Mouse (Mus musculus) brown adipose tissue, adult 24 weeks (tissue): ENCODE measurements around the gene Timp1. TPM values are rescaled to one million over a fixed set of nuclear protein-coding genes. Genes with fewer than 3 reads are reported as not detected.

ENCODE experiments used
- H3K27ac ChIP-seq: fragments of 200-500 bp; replicated peaks from 2 replicates; pipeline ENCODE4 v1.5.1; 2012; ENCODE audit warnings: low read depth, mild to moderate bottlenecking, low read length
- H3K4me1 ChIP-seq: fragments of 200-500 bp; 2 replicates; pipeline ENCODE4 v1.6.1; 2012; ENCODE audit warnings: low read length, mixed read lengths; ENCODE audit not compliant: control insufficient read depth, insufficient read depth, insufficient read length
- H3K4me3 ChIP-seq: fragments of 200-500 bp; 2 replicates; pipeline ENCODE4 v1.5.1; 2012; ENCODE audit warnings: low read depth, mild to moderate bottlenecking, low read length, moderate library complexity; ENCODE audit not compliant: insufficient read depth
- polyA plus RNA-seq: library from polyadenylated mRNA; stranded (reverse); fragments of >200 nt; gene quantifications from 2 replicates; pipeline ENCODE4 v1.2.4, GENCODE M21; 2012; ENCODE audit not compliant: missing spikeins, insufficient read depth, insufficient read length

Timp1 gene
- polyA plus RNA-seq, 1 experiment, result not detected

- no peak overlapping the region for H3K4me3 ChIP-seq
- H3K4me1 ChIP-seq, result no peaks in the 10 kb centered on the region
- H3K27ac ChIP-seq, result no peak overlapping the region
Observed at GRCm38 (mm10) chrX:20913726-20914125, 43.8 kb downstream of the Timp1 start.

GRCm38 (mm10) chrX:20915075-20915474 lies 45.1 kb downstream of the Timp1 start:
- no peak overlapping the region for H3K4me3 ChIP-seq
- no peaks in the 10 kb centered on the region for H3K4me1 ChIP-seq
- H3K27ac ChIP-seq, result no peak overlapping the region

GRCm38 (mm10) chrX:20920249-20920843 lies 50.4 kb downstream of the Timp1 start:
- Histone ChIP-seq H3K27ac (no peak overlapping the region), H3K4me1 (no peaks in the 10 kb centered on the region), H3K4me3 (peak overlapping the region; percentile 31)

GRCm38 (mm10) chrX:20920844-20921364 lies 50.9 kb downstream of the Timp1 start, which contains the start of gene Syn1:
Gene Syn1, minus strand, starts transcription at chrX:20921004.
- Histone ChIP-seq H3K4me3 (peak within 1 kb of the TSS; percentile 31), H3K4me1 (no peaks in the 10 kb centered on the region), H3K27ac (no peak within 1 kb of the TSS)

- Histone ChIP-seq H3K4me1 (no peaks in the 10 kb centered on the region), H3K27ac (no peak overlapping the region), H3K4me3 (no peak overlapping the region)
Observed at GRCm38 (mm10) chrX:20921366-20921765, 51.4 kb downstream of the Timp1 start.

- Histone ChIP-seq H3K4me1 (no peaks in the 10 kb centered on the region), H3K27ac (no peak overlapping the region), H3K4me3 (no peak overlapping the region)
Observed at GRCm38 (mm10) chrX:20923506-20923905, 53.5 kb downstream of the Timp1 start.

Other genes starting within 250 kb of the Timp1 start
- gene Uba1, start 211.8 kb upstream of the Timp1 start, polyA plus RNA-seq, result 125 and 140 TPM in 2 replicates
- 134 and 135 TPM in 2 replicates for gene Cdk16, start 182.2 kb upstream of the Timp1 start, polyA plus RNA-seq
- 1.5 and 1.8 TPM in 2 replicates for gene Usp11, start 166.3 kb upstream of the Timp1 start, polyA plus RNA-seq
- 46.6 and 49.7 TPM in 2 replicates for gene Araf, start 72.4 kb upstream of the Timp1 start, polyA plus RNA-seq
- not detected in 2 replicates for gene Syn1, start 50.8 kb downstream of the Timp1 start, polyA plus RNA-seq
- gene Cfp, start 61.4 kb downstream of the Timp1 start, polyA plus RNA-seq, result 9.0 and 13.0 TPM in 2 replicates
- 5.5 and 8.8 TPM in 2 replicates for gene Elk1, start 80.4 kb downstream of the Timp1 start, polyA plus RNA-seq
- 103 and 122 TPM in 2 replicates for gene Uxt, start 91.9 kb downstream of the Timp1 start, polyA plus RNA-seq
- gene Zfp182, start 192.2 kb downstream of the Timp1 start, polyA plus RNA-seq, result 2.2 and 2.8 TPM in 2 replicates
- not detected in 2 replicates for gene Spaca5, start 198.2 kb downstream of the Timp1 start, polyA plus RNA-seq
- gene Zfp300, start 219.4 kb downstream of the Timp1 start, polyA plus RNA-seq, result 0.63 and 0.67 TPM in 2 replicates
- gene Ssxa1, start 245.7 kb downstream of the Timp1 start, polyA plus RNA-seq, result not detected in 2 replicates